Mouse (Mus musculus) C2C12 (cell line): Measurements from ENCODE around the gene Cry1.

Experiments
- CTCF ChIP-seq: IDR thresholded peaks from one replicate; pipeline ENCODE4 v1.5.1; 2011; ENCODE audit not compliant: control insufficient read depth, insufficient read depth, insufficient read length
- MAX ChIP-seq: IDR thresholded peaks from one replicate; pipeline ENCODE4 v1.6.1; 2011; ENCODE audit warnings: mild to moderate bottlenecking, control low read depth
- MYOG ChIP-seq: IDR thresholded peaks from one replicate; pipeline ENCODE4 v1.6.1; 2011; ENCODE audit not compliant: control insufficient read depth, insufficient read length; ENCODE audit errors: extremely low read depth

DNA sequence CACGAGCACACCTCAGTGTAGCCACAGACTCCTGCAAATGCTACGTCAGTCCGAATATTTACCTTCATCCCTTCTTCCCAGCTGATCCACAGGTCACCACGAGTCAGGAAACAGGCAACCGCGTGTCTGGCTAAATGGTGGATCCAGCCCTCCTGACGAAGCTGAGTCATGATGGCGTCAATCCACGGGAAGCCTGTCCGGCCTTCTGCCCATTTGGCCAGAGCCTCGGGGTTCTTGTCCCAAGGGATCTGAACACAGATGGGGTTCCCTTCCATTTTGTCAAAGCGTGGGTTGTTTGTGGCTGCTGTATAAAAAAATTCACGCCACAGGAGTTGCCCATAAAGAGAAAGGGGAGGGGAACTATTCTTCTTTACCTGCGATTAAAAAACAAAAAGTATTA lies 38.6 kb downstream of the Cry1 start:
- TF ChIP-seq CTCF: no peak
- no peak for TF ChIP-seq MYOG
- no peak for TF ChIP-seq MAX
